Mouse (Mus musculus) liver, embryonic 18 days (tissue): ENCODE measurements around the gene Olfr354. TPM values are rescaled to one million over a fixed set of nuclear protein-coding genes. Genes with fewer than 3 reads are reported as not detected.

Experiments
- polyA plus RNA-seq: library from polyadenylated mRNA; depleted of rRNA; stranded (reverse); fragments of >200 nt; gene quantifications from 2 replicates; pipeline ENCODE4 v1.2.3, GENCODE M21; 2012; rRNA removed

Gene Olfr354
- polyA plus RNA-seq, result not detected in 2 replicates

GRCm38 (mm10) chr2:36905380-36905779, at the start of gene Olfr354:
Gene Olfr354 (plus strand): TSS chr2:36905680.

GRCm38 (mm10) chr2:36862560-36862959, 42.9 kb upstream of the Olfr354 start, which contains the start of gene Olfr351:
Gene Olfr351 (minus strand): TSS chr2:36862660.

GRCm38 (mm10) chr2:36868160-36868559, 37.3 kb upstream of the Olfr354 start, which contains the start of gene Olfr352:
Gene Olfr352 (plus strand): TSS chr2:36868460.

GRCm38 (mm10) chr2:36892836-36893235, 12.6 kb upstream of the Olfr354 start, which contains the start of gene Olfr353:
Gene Olfr353 (minus strand): TSS chr2:36892936.

GRCm38 (mm10) chr2:36928797-36929196, 23.3 kb downstream of the Olfr354 start, which contains the start of gene Olfr355:
Gene Olfr355 (minus strand): TSS chr2:36928897.

GRCm38 (mm10) chr2:36936821-36937220, 31.3 kb downstream of the Olfr354 start, which contains the start of gene Olfr356:
Gene Olfr356 (plus strand): TSS chr2:36937121.

Other genes starting within 250 kb of the Olfr354 start
- gene Olfr346, start 219.9 kb upstream of the Olfr354 start, polyA plus RNA-seq, result not detected in 2 replicates
- not detected in 2 replicates for gene Olfr347, start 173.8 kb upstream of the Olfr354 start, polyA plus RNA-seq
- gene Olfr348, start 121.4 kb upstream of the Olfr354 start, polyA plus RNA-seq, result not detected in 2 replicates
- not detected in 2 replicates for gene Olfr50, start 115.1 kb upstream of the Olfr354 start, polyA plus RNA-seq
- gene Olfr3, start 88.6 kb upstream of the Olfr354 start, polyA plus RNA-seq, result not detected in 2 replicates
- not detected in 2 replicates for gene Olfr350, start 59.4 kb upstream of the Olfr354 start, polyA plus RNA-seq
- gene Olfr351, start 43.0 kb upstream of the Olfr354 start, polyA plus RNA-seq, result not detected in 2 replicates
- not detected in 2 replicates for gene Olfr352, start 37.2 kb upstream of the Olfr354 start, polyA plus RNA-seq
- gene Olfr353, start 12.7 kb upstream of the Olfr354 start, polyA plus RNA-seq, result not detected in 2 replicates
- not detected in 2 replicates for gene Olfr355, start 23.2 kb downstream of the Olfr354 start, polyA plus RNA-seq
- gene Olfr356, start 31.4 kb downstream of the Olfr354 start, polyA plus RNA-seq, result not detected in 2 replicates
- gene Olfr357, start 88.1 kb downstream of the Olfr354 start, polyA plus RNA-seq, result not detected in 2 replicates
- gene Olfr358, start 103.7 kb downstream of the Olfr354 start, polyA plus RNA-seq, result not detected in 2 replicates
- not detected in 2 replicates for gene Olfr360, start 160.1 kb downstream of the Olfr354 start, polyA plus RNA-seq
- not detected in 2 replicates for gene Olfr361, start 183.6 kb downstream of the Olfr354 start, polyA plus RNA-seq
- not detected in 2 replicates for gene Olfr362, start 212.2 kb downstream of the Olfr354 start, polyA plus RNA-seq
- not detected in 2 replicates for gene Olfr364-ps1, start 233.6 kb downstream of the Olfr354 start, polyA plus RNA-seq